Mouse (Mus musculus) cerebellum, adult 8-10 months (tissue): ENCODE results near the gene Eps8l3.
"Not testable (repeated sequence)": the region's sequence is repeated elsewhere in the genome, so short reads cannot be mapped to it uniquely, and the experiment has no call there.

Experiments
- DNase-seq: peaks from one replicate; pipeline ENCODE4 v3.0.0; 2022

Gene Eps8l3

GRCm38 (mm10) chr3:107853232-107854181 lies 23.5 kb upstream of the Eps8l3 start:
- no peak for DNase-seq

- DNase-seq, result no peak
These were observed 21.7 kb upstream of the Eps8l3 start for GRCm38 (mm10) chr3:107855368-107855767.

- no peak for DNase-seq
These were observed 19.4 kb upstream of the Eps8l3 start for GRCm38 (mm10) chr3:107857646-107858045.

- DNase-seq, result not testable (repeated sequence)
These were observed 15.5 kb upstream of the Eps8l3 start for GRCm38 (mm10) chr3:107861483-107861882.

GRCm38 (mm10) chr3:107862471-107862870 lies 14.6 kb upstream of the Eps8l3 start:
- no peak for DNase-seq

- DNase-seq, result no peak
These were observed 13.6 kb upstream of the Eps8l3 start for GRCm38 (mm10) chr3:107863471-107863870.

- DNase-seq, result peak; percentile 90
These were observed 13.0 kb upstream of the Eps8l3 start for GRCm38 (mm10) chr3:107863898-107864603.

GRCm38 (mm10) chr3:107865364-107866091 lies 11.5 kb upstream of the Eps8l3 start:
- no peak for DNase-seq

GRCm38 (mm10) chr3:107867086-107867485 lies 9.9 kb upstream of the Eps8l3 start:
- peak; percentile 79 for DNase-seq

GRCm38 (mm10) chr3:107868452-107868851 lies 8.6 kb upstream of the Eps8l3 start:
- no peak for DNase-seq

GRCm38 (mm10) chr3:107869097-107869496 lies 7.9 kb upstream of the Eps8l3 start:
- no peak for DNase-seq

GRCm38 (mm10) chr3:107869925-107870324 lies 7.1 kb upstream of the Eps8l3 start:
- no peak for DNase-seq

- no peak for DNase-seq
These were observed 3.4 kb upstream of the Eps8l3 start for GRCm38 (mm10) chr3:107873335-107874251.

- DNase-seq, result no peak
These were observed 1.8 kb upstream of the Eps8l3 start for GRCm38 (mm10) chr3:107875231-107875630.

GRCm38 (mm10) chr3:107877747-107878736 lies 1.0 kb downstream of the Eps8l3 start:
- DNase-seq, result no peak

- peak; percentile 16 for DNase-seq
These were observed 10.9 kb downstream of the Eps8l3 start for GRCm38 (mm10) chr3:107887674-107888495.

GRCm38 (mm10) chr3:107889236-107889635 lies 12.2 kb downstream of the Eps8l3 start:
- not testable (repeated sequence) for DNase-seq

- DNase-seq, result no peak
These were observed 18.2 kb downstream of the Eps8l3 start for GRCm38 (mm10) chr3:107895194-107895719.
